ENCODE assay signal across 12 mouse cellular contexts in genomic region chr3:81058527-81059031, GRCm38 (mm10). TPM values are rescaled to one million over a fixed set of nuclear protein-coding genes. Genes with fewer than 3 reads are reported as not detected.
DNase-seq lines count a peak whose midpoint lies in the region; ATAC-seq lines count a peak whose summit lies in the region.
"Had no signal": no experiment of that assay in that cellular context is flagged by ENCODE, and none has a peak within 500 bp of the region (broad histone marks: within the 10 kb centered on the region; RNA-seq: fewer than 3 reads in every experiment).

No protein-coding gene starts in this region.

- H3K9me3 ChIP-seq in neural tube, embryonic 12.5 days: no peaks in the 10 kb centered on the region
- H3K9me3 ChIP-seq: hindbrain, embryonic 15.5 days; neural tube, embryonic 13.5 days had no signal

- peak; percentile 37; the same call in 1 of the 2 replicates for ATAC-seq in neural tube, embryonic 12.5 days (ENCODE audit: low FRiP score, low read depth)
- ATAC-seq in CD4-positive, CD25-positive, alpha-beta regulatory T cell, adult 4 months: no peak

- peaks cover 5% of the 10 kb centered on the region; the same call in 1 of the 2 replicates for H3K4me1 ChIP-seq in neural tube, embryonic 12.5 days
- H3K4me1 ChIP-seq: hindbrain, embryonic 15.5 days had no signal

- H3K36me3 ChIP-seq in neural tube, embryonic 12.5 days: no peaks in the 10 kb centered on the region
- H3K36me3 ChIP-seq: hindbrain, embryonic 15.5 days; neural tube, embryonic 13.5 days had no signal

- H3K9ac ChIP-seq in neural tube, embryonic 12.5 days: no peak overlapping the region
- H3K9ac ChIP-seq: hindbrain, embryonic 15.5 days; neural tube, embryonic 13.5 days had no signal

- no peak overlapping the region for H3K4me3 ChIP-seq in neural tube, embryonic 12.5 days
- H3K4me3 ChIP-seq: hindbrain, embryonic 15.5 days; neural tube, embryonic 13.5 days had no signal

- H3K4me2 ChIP-seq in neural tube, embryonic 12.5 days (replicated peaks): no peak overlapping the region
- H3K4me2 ChIP-seq: hindbrain, embryonic 15.5 days; liver, embryonic 11.5 days; neural tube, embryonic 13.5 days had no signal

- H3K27ac ChIP-seq in neural tube, embryonic 12.5 days: no peak overlapping the region
- H3K27ac ChIP-seq: hindbrain, embryonic 15.5 days; neural tube, embryonic 13.5 days had no signal

- no peaks in the 10 kb centered on the region for H3K27me3 ChIP-seq in neural tube, embryonic 12.5 days (replicated peaks)
- H3K27me3 ChIP-seq: hindbrain, embryonic 15.5 days; neural tube, embryonic 13.5 days had no signal

- peak; percentile 46 for DNase-seq in embryo, embryonic 10.5 days (ENCODE audit: low spot score)
- DNase-seq in embryo, embryonic 9.5 days (ENCODE audit: extremely low spot score): no peak
- no peak for DNase-seq in neural tube, embryonic 10.5 days (ENCODE audit: extremely low spot score, low spot score)
- DNase-seq in kidney, postnatal 25 days: peak; percentile 47 to 63
- no peak for DNase-seq in right cerebral cortex, postnatal 25 days
- no peak for DNase-seq in gastrocnemius, postnatal 25 days
- DNase-seq: cerebellum, adult 9-10 months had no signal

- WGBS in neural tube, embryonic 12.5 days: 39% methylated on average over 4 of the region's 4 CpGs

RNA-seq across cellular contexts. Expression of gene Pdgfc, which starts 22.4 kb away (rescaled TPM):
- 10.4 and 10.5 TPM in 2 replicates for polyA plus RNA-seq in neural tube, embryonic 12.5 days (2016; fragmentation: Nextera tagmentation; extraction: Ambion mirVana)
- not detected for polyA plus RNA-seq in CD4-positive, CD25-positive, alpha-beta regulatory T cell, adult 4 months (2017; shearing (Covaris generic))
- total RNA-seq in gastrocnemius, postnatal 25 days (2021): 1 to 10 TPM; 2.0 to 2.2 TPM

Comparison
In these comparisons a context has a peak if more than half of its experiments do, and no peak if none do; other contexts are left out.
1. DNase-seq: peak in embryo, embryonic 10.5 days (single experiment) and kidney, postnatal 25 days (2 of 2); none in embryo, embryonic 9.5 days (single experiment), neural tube, embryonic 10.5 days (single experiment), right cerebral cortex, postnatal 25 days (single experiment) and gastrocnemius, postnatal 25 days (single experiment).
2. RNA of gene Pdgfc, which starts 22.4 kb away (polyA plus RNA-seq): 10.4 to 10.5 TPM in neural tube, embryonic 12.5 days; not detected in CD4-positive, CD25-positive, alpha-beta regulatory T cell, adult 4 months; every median in the first group is over 10 times any median in the second.